Mouse (Mus musculus) MEL (cell line): Measurements from ENCODE around the gene Ust.

Source experiments
- CTCF ChIP-seq, 3 experiments: IDR thresholded peaks in 2 of 3; conservative IDR thresholded peaks in 1 of 3; 2 replicates each; pipeline ENCODE4 v1.5.1; 2011 to 2012; ENCODE audit warnings: low read length in 3 of 3, low read depth in 2 of 3, mild to moderate bottlenecking in 2 of 3, improper control_type of control experiment in 1 of 3, inconsistent platforms in 1 of 3, mixed read lengths in 1 of 3, moderate library complexity in 1 of 3; ENCODE audit not compliant: control insufficient read depth in 1 of 3, insufficient read depth in 1 of 3, poor library complexity in 1 of 3, severe bottlenecking in 1 of 3
- GATA1 ChIP-seq: IDR thresholded peaks from 2 replicates; pipeline ENCODE4 v1.6.1; 2011; ENCODE audit warnings: low read depth, low read length, improper control_type of control experiment
- POLR2A ChIP-seq, 2 experiments: IDR thresholded peaks; 2 replicates each; pipeline ENCODE4 v1.6.1; 2011 to 2012; ENCODE audit warnings: low read length in 2 of 2, mild to moderate bottlenecking in 2 of 2, control low read depth in 1 of 2, improper control_type of control experiment in 1 of 2, low read depth in 1 of 2, moderate library complexity in 1 of 2; ENCODE audit not compliant: control insufficient read depth in 1 of 2, insufficient read depth in 1 of 2, poor library complexity in 1 of 2
- POLR2AphosphoS5 ChIP-seq: IDR thresholded peaks from 2 replicates; pipeline ENCODE4 v1.6.1; 2012; ENCODE audit warnings: low read depth, borderline replicate concordance, mild to moderate bottlenecking, inconsistent platforms, low read length, moderate library complexity, mixed read lengths
- RCOR1 ChIP-seq: IDR thresholded peaks from 2 replicates; pipeline ENCODE4 v1.6.1; 2012; ENCODE audit warnings: low read depth, mild to moderate bottlenecking, inconsistent platforms, low read length, improper control_type of control experiment

GRCm38 (mm10) chr10:8207358-8207757, 311.3 kb downstream of the Ust start:
- TF ChIP-seq GATA1 (no peak), RCOR1 (no peak), POLR2A (IDR thresholded peaks at IDR 0.05; ENCODE audit: control insufficient read depth in 1 of 2, insufficient read depth in 1 of 2, low read depth in 1 of 2, low read length in 2 of 2, poor library complexity in 1 of 2) (no peak), CTCF (IDR thresholded peaks at IDR 0.05 in 2 of 3, conservative IDR thresholded peaks at IDR 0.05 in 1 of 3; ENCODE audit: control insufficient read depth in 1 of 3, insufficient read depth in 1 of 3, low read depth in 2 of 3, low read length in 3 of 3, poor library complexity in 1 of 3, severe bottlenecking in 1 of 3) (no peak), POLR2AphosphoS5 (no peak)
